Mouse (Mus musculus): Measurements from ENCODE around the gene Osm.

DNA sequence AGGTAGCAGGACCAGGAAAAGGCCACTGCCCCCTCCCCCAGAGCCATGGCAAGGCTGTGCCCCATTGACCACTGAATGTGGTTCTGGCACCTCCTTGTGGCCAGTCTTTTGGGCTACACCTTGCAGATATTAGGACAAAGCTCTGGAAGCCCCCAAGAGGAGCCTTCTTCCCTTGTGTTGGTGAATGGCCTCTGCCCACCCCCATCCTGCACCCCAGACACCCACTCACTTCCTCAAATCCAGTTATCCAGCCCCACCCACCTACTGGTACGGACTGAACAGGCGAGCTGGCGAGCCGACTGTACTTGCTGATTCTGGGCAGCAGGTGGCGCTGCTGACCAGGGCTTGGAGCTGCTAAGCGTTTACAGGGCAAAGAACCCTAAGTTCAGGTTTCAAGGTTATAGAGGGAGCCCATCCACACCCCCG lies 22.4 kb downstream of the Osm start:
- TF ChIP-seq CTCF (IDR thresholded peaks at IDR 0.05; ENCODE audit: borderline replicate concordance, extremely low read depth, insufficient read depth, insufficient read length): peak; percentile 95
- TF ChIP-seq POLR2A (IDR thresholded peaks at IDR 0.05; ENCODE audit: borderline replicate concordance, extremely low read depth, insufficient read depth, insufficient read length, poor library complexity, severe bottlenecking): no peak
